Mouse (Mus musculus) heart, postnatal 14 days (tissue): Measurements from ENCODE around the gene Rhox2c. TPM values are rescaled to one million over a fixed set of nuclear protein-coding genes. Genes with fewer than 3 reads are reported as not detected.
"Not testable (repeated sequence)": the region's sequence is repeated elsewhere in the genome, so short reads cannot be mapped to it uniquely, and the experiment has no call there.

Experiments
- DNase-seq, 2 experiments: peaks; one replicate each; pipeline ENCODE4 v3.0.0; 2021 to 2022
- intact Hi-C: fragments of 180-260 bp; cut with DNase I; formaldehyde crosslinking; loops from one replicate; pipeline ENCODE4 v1.15.1; 2025
- long read RNA-seq, 2 experiments: library from polyadenylated mRNA; stranded (forward); transcript quantifications; one replicate each; pipeline ENCODE4 v2.0.0; 2021
- total RNA-seq, 2 experiments: library from RNA; stranded (reverse); gene quantifications; 2 replicates each; pipeline ENCODE4 v1.2.3; 2021

The Rhox2c gene
- total RNA-seq, result not detected
- long read RNA-seq, experiment 1, result 0 reads
- long read RNA-seq, experiment 2, result 0 reads

DNA sequence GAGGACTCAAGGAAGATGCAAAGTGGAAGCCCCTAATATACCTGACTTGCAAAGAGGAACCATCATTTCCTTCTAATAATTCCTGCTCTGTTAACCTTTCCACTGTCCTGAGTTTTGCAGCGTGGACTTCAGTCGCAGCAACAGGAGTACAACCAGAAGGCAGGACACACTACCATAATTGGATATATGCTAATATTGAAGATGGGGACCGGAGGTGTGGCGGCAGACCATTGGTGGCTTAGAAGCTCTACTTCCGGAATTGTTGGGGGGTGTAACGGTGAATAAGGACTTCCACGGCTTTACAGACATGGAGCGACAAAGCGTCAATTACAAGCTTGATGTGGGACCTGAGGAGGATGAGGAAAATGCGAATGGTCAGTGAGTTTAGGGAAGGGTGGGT is at the start of gene Rhox2c:
Gene Rhox2c (plus strand): TSS at position 301 of the 400 bp plus-strand sequence.
- DNase-seq, intact Hi-C loops: not testable (repeated sequence)

DNA sequence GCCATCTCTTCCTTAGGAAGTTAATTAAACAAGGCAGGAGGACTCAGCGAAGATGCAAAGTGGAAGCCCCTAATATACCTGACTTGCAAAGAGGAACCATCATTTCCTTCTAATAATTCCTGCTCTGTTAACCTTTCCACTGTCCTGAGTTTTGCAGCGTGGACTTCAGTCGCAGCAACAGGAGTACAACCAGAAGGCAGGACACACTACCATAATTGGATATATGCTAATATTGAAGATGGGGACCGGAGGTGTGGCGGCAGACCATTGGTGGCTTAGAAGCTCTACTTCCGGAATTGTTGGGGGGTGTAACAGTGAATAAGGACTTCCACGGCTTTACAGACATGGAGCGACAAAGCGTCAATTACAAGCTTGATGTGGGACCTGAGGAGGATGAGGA is 41.7 kb upstream of the Rhox2c start, which contains the start of gene Rhox2b:
Gene Rhox2b (plus strand): TSS at position 301 of the 400 bp plus-strand sequence.
- DNase-seq, intact Hi-C loops: not testable (repeated sequence)

DNA sequence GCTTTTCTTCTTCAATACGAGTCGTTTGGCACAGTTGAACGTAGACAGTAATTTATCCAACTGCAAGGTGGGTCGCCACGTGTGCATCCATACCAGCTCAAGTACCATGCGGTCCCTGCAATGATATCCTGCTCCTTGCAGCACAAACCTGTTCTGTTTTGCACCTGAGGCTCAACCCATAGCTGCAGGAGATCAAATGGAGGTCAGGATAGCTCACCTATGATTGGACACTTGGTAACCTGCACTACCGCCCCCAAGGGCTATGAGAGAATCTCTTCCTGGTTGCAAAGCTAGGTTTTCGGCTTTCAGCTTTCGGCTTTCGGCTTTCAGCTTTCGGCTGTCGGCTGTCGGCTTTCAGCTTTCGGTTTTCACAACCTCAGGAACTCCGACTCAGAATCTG is 21.3 kb upstream of the Rhox2c start, which contains the start of gene Rhox4b:
Gene Rhox4b (plus strand): TSS at position 301 of the 400 bp plus-strand sequence.
- DNase-seq, intact Hi-C loops: not testable (repeated sequence)

DNA sequence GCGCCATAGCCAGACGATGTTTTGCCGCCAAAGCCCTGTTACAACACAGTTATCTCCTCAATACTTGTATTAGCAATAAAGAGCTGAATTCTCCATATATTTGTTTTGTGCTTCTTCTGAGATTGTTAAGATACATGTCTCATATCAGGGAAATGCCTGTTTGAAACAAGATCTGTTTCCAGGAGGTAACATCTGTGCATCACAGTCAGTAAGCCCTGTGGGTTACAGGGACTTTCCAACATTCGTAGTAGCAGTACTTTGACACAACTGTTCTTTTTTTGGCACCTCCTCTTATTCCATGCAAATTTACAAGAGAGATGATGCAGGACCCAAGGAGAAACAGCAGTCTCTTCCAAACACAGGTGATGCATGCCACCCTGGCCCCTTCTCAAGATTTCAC is 4.8 kb downstream of the Rhox2c start, which contains the start of gene Rhox3c:
Gene Rhox3c (plus strand): TSS at position 301 of the 400 bp plus-strand sequence.
- DNase-seq, result not testable (repeated sequence)

DNA sequence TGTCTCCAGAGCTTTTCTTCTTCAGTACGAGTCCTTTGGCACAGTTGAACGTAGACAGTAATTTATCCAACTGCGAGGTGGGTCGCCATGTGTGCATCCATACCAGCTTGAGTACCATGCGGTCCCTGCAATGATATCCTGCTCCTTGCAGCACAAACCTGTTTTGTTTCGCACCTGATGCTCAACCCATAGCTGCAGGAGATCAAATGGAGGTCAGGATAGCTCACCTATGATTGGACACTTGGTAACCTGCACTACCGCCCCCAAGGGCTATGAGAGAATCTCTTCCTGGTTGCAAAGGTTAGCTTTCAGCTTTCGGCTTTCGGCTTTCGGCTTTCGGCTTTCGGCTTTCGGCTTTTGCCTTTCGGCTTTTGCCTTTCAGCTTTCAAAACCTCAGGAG is 26.6 kb downstream of the Rhox2c start, which contains the start of gene Rhox4c:
Gene Rhox4c (plus strand): TSS at position 301 of the 400 bp plus-strand sequence.
- intact Hi-C loops, DNase-seq: not testable (repeated sequence)

More for the DNA sequence above, 4.8 kb downstream of the Rhox2c start, which contains the start of gene Rhox3c:
- intact Hi-C loops, result not testable (repeated sequence)

DNA sequence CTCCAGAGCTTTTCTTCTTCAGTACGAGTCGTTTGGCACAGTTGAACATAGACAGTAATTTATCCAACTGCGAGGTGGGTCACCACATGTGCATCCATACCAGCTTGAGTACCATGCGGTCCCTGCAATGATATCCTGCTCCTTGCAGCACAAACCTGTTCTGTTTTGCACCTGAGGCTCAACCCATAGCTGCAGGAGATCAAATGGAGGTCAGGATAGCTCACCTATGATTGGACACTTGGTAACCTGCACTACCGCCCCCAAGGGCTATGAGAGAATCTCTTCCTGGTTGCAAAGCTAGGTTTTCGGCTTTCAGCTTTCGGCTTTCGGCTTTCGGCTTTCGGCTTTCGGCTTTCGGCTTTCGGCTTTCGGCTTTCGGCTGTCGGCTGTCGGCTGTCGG is 60.6 kb downstream of the Rhox2c start, which contains the start of gene Rhox4d:
Gene Rhox4d (plus strand): TSS at position 301 of the 400 bp plus-strand sequence.
- intact Hi-C loops, DNase-seq: not testable (repeated sequence)

Other genes starting within 250 kb of the Rhox2c start
- not detected for gene Gm9, start 242.6 kb upstream of the Rhox2c start, total RNA-seq
- not detected for gene Rhox1, start 231.4 kb upstream of the Rhox2c start, total RNA-seq
- gene Rhox2a, start 208.7 kb upstream of the Rhox2c start, total RNA-seq, result not detected
- not detected for gene Rhox3a, start 203.8 kb upstream of the Rhox2c start, total RNA-seq
- gene Rhox4a, start 188.3 kb upstream of the Rhox2c start, total RNA-seq, result not detected
- not detected for gene Rhox3a2, start 73.7 kb upstream of the Rhox2c start, total RNA-seq
- gene Rhox4a2, start 62.8 kb upstream of the Rhox2c start, total RNA-seq, result not detected
- not detected for gene Rhox2b, start 41.6 kb upstream of the Rhox2c start, total RNA-seq
- not detected for gene Rhox4b, start 21.2 kb upstream of the Rhox2c start, total RNA-seq
- gene Rhox3c, start 4.9 kb downstream of the Rhox2c start, total RNA-seq, result not detected
- not detected for gene Rhox4c, start 26.7 kb downstream of the Rhox2c start, total RNA-seq
- gene Rhox2d, start 39.7 kb downstream of the Rhox2c start, total RNA-seq, result not detected
- not detected for gene Rhox4d, start 60.7 kb downstream of the Rhox2c start, total RNA-seq
- not detected for gene Rhox2e, start 76.8 kb downstream of the Rhox2c start, total RNA-seq
- not detected for gene Rhox3e, start 88.3 kb downstream of the Rhox2c start, total RNA-seq
- gene Rhox4e, start 103.7 kb downstream of the Rhox2c start, total RNA-seq, result not detected
- not detected for gene Rhox2f, start 117.7 kb downstream of the Rhox2c start, total RNA-seq
- gene Rhox3f, start 127.3 kb downstream of the Rhox2c start, total RNA-seq, result not detected
- gene Rhox4f, start 154.0 kb downstream of the Rhox2c start, total RNA-seq, result not detected
- not detected for gene Rhox3g, start 174.9 kb downstream of the Rhox2c start, total RNA-seq
- gene Rhox2g, start 189.8 kb downstream of the Rhox2c start, total RNA-seq, result not detected
- not detected for gene Rhox4g, start 197.6 kb downstream of the Rhox2c start, total RNA-seq
- not detected for gene Rhox3h, start 215.1 kb downstream of the Rhox2c start, total RNA-seq
- not detected for gene Rhox2h, start 219.6 kb downstream of the Rhox2c start, total RNA-seq